Mouse (Mus musculus) cortical plate, adult 2 months (tissue): ENCODE measurements around the gene Endog. TPM values are rescaled to one million over a fixed set of nuclear protein-coding genes. Genes with fewer than 3 reads are reported as not detected.

Experiments used
- H3K27ac ChIP-seq: fragments of 200-500 bp; 2 replicates; pipeline ENCODE4 v1.5.1; 2012; ENCODE audit warnings: low read length, control low read depth, inconsistent platforms; ENCODE audit not compliant: insufficient read depth
- H3K4me1 ChIP-seq: fragments of 200-500 bp; 2 replicates; pipeline ENCODE4 v1.6.1; 2011; ENCODE audit warnings: low read length; ENCODE audit not compliant: control insufficient read depth, insufficient read depth
- H3K4me3 ChIP-seq: fragments of 200-500 bp; 2 replicates; pipeline ENCODE4 v1.5.1; 2011; ENCODE audit warnings: mild to moderate bottlenecking, low read length, control low read depth; ENCODE audit not compliant: insufficient read depth
- CTCF ChIP-seq: fragments of 200-500 bp; IDR thresholded peaks from 2 replicates; pipeline ENCODE4 v1.5.1; 2011; ENCODE audit warnings: mild to moderate bottlenecking, control low read depth, low read length; ENCODE audit not compliant: insufficient read depth; ENCODE audit errors: extremely low read depth
- POLR2A ChIP-seq: fragments of 200-500 bp; IDR thresholded peaks from 2 replicates; pipeline ENCODE4 v1.6.1; 2011; ENCODE audit warnings: mild to moderate bottlenecking, low read length, control low read depth; ENCODE audit not compliant: insufficient read depth; ENCODE audit errors: extremely low read depth
- polyA plus RNA-seq: library from polyadenylated mRNA; depleted of rRNA; stranded (reverse); fragments of >200 nt; gene quantifications from 2 replicates; pipeline ENCODE4 v1.2.3, GENCODE M21; 2012

Gene Endog
- polyA plus RNA-seq, 1 experiment = 33.4 TPM

GRCm38 (mm10) chr2:30183721-30184120 lies 12.4 kb downstream of the Endog start:
- no peak overlapping the region for H3K27ac ChIP-seq
- no peaks in the 10 kb centered on the region for H3K4me1 ChIP-seq
- no peak for TF ChIP-seq POLR2A
- no peak for TF ChIP-seq CTCF
- no peak overlapping the region for H3K4me3 ChIP-seq

GRCm38 (mm10) chr2:30185276-30185675 lies 14.0 kb downstream of the Endog start:
- H3K4me3 ChIP-seq = no peak overlapping the region
- H3K4me1 ChIP-seq = no peaks in the 10 kb centered on the region
- no peak overlapping the region for H3K27ac ChIP-seq
- TF ChIP-seq CTCF = no peak
- no peak for TF ChIP-seq POLR2A

- H3K4me3 ChIP-seq = no peak overlapping the region
- H3K4me1 ChIP-seq = no peaks in the 10 kb centered on the region
- H3K27ac ChIP-seq = no peak overlapping the region
- TF ChIP-seq POLR2A = no peak
- TF ChIP-seq CTCF = no peak
Measured at GRCm38 (mm10) chr2:30185681-30186080, 14.4 kb downstream of the Endog start.

- Histone ChIP-seq H3K4me3 (no peak overlapping the region), H3K4me1 (no peaks in the 10 kb centered on the region), H3K27ac (no peak overlapping the region)
- no peak for TF ChIP-seq CTCF
- TF ChIP-seq POLR2A = no peak
Measured at GRCm38 (mm10) chr2:30191790-30192580, 20.7 kb downstream of the Endog start.

GRCm38 (mm10) chr2:30194656-30195055 lies 23.4 kb downstream of the Endog start:
- no peak for TF ChIP-seq CTCF
- no peak for TF ChIP-seq POLR2A
- Histone ChIP-seq H3K4me1 (no peaks in the 10 kb centered on the region), H3K4me3 (no peak overlapping the region), H3K27ac (no peak overlapping the region)

GRCm38 (mm10) chr2:30198021-30198420 lies 26.7 kb downstream of the Endog start:
- TF ChIP-seq CTCF = no peak
- no peaks in the 10 kb centered on the region for H3K4me1 ChIP-seq
- H3K4me3 ChIP-seq = no peak overlapping the region
- H3K27ac ChIP-seq = no peak overlapping the region

- TF ChIP-seq POLR2A = no peak
- no peak for TF ChIP-seq CTCF
- Histone ChIP-seq H3K27ac (no peak overlapping the region), H3K4me3 (no peak overlapping the region), H3K4me1 (no peaks in the 10 kb centered on the region)
Measured at GRCm38 (mm10) chr2:30199984-30200383, 28.7 kb downstream of the Endog start.

- no peak overlapping the region for H3K4me3 ChIP-seq
- no peaks in the 10 kb centered on the region for H3K4me1 ChIP-seq
- H3K27ac ChIP-seq = no peak overlapping the region
- no peak for TF ChIP-seq POLR2A
- no peak for TF ChIP-seq CTCF
Measured at GRCm38 (mm10) chr2:30200388-30200925, 29.2 kb downstream of the Endog start.

GRCm38 (mm10) chr2:30203439-30203838 lies 32.1 kb downstream of the Endog start:
- no peak overlapping the region for H3K4me3 ChIP-seq
- H3K4me1 ChIP-seq = no peaks in the 10 kb centered on the region
- TF ChIP-seq CTCF (peak; percentile 28; the same call in 1 of the 2 replicates), POLR2A (no peak)

GRCm38 (mm10) chr2:30205255-30205628 lies 33.9 kb downstream of the Endog start:
- H3K4me1 ChIP-seq = no peaks in the 10 kb centered on the region
- H3K27ac ChIP-seq = 0 out of 2 replicates have a peak overlapping the region, but pooled peaks have one; percentile 5
- peak overlapping the region; percentile 63 for H3K4me3 ChIP-seq
- no peak for TF ChIP-seq CTCF
- TF ChIP-seq POLR2A = no peak

More at GRCm38 (mm10) chr2:30203439-30203838, 32.1 kb downstream of the Endog start:
- no peak overlapping the region for H3K27ac ChIP-seq
